Mouse (Mus musculus) embryonic facial prominence, embryonic 10.5 days (tissue): Measurements from ENCODE around the gene Ncan. TPM values are rescaled to one million over a fixed set of nuclear protein-coding genes. Genes with fewer than 3 reads are reported as not detected.

ENCODE experiments used
- DNase-seq: peaks from one replicate; pipeline ENCODE4 v3.0.0-alpha.2; 2017; ENCODE audit warnings: low spot score
- H3K27ac ChIP-seq: fragments of 300-500 bp; sonication (generic); replicated peaks from 2 replicates; pipeline ENCODE4 v1.5.1; 2016; ENCODE audit warnings: mild to moderate bottlenecking
- H3K27me3 ChIP-seq: fragments of 300-500 bp; sonication (generic); replicated peaks from 2 replicates; pipeline ENCODE4 v1.6.1; 2016; ENCODE audit warnings: low read depth, mild to moderate bottlenecking; ENCODE audit not compliant: poor library complexity, severe bottlenecking
- H3K36me3 ChIP-seq: fragments of 300-500 bp; sonication (generic); replicated peaks from 2 replicates; pipeline ENCODE4 v1.6.1; 2016; ENCODE audit warnings: mild to moderate bottlenecking, moderate library complexity
- H3K4me1 ChIP-seq: fragments of 300-500 bp; sonication (generic); 2 replicates; pipeline ENCODE4 v1.6.1; 2016
- H3K4me3 ChIP-seq: fragments of 300-500 bp; sonication (generic); 2 replicates; pipeline ENCODE4 v1.5.1; 2016; ENCODE audit warnings: mild to moderate bottlenecking, moderate library complexity
- H3K9me3 ChIP-seq: fragments of 300-500 bp; sonication (generic); 2 replicates; pipeline ENCODE4 v1.6.1; 2016; ENCODE audit warnings: mild to moderate bottlenecking
- WGBS: fragments of 180-500 bp; shearing (Covaris S2); methylation state at CpG from one replicate; pipeline ENCODE4 v1.1.7; 2016; 5-methylcytosine and 5-hydroxymethylcytosine counted together
- polyA plus RNA-seq: library from polyadenylated mRNA; unstranded; fragments of >200 nt; fragmentation: Nextera tagmentation; extraction: Ambion mirVana; gene quantifications from 2 replicates; pipeline ENCODE4 v1.2.1, GENCODE M21; 2016

The Ncan gene
- polyA plus RNA-seq = 6.2 and 6.8 TPM in 2 replicates

DNA sequence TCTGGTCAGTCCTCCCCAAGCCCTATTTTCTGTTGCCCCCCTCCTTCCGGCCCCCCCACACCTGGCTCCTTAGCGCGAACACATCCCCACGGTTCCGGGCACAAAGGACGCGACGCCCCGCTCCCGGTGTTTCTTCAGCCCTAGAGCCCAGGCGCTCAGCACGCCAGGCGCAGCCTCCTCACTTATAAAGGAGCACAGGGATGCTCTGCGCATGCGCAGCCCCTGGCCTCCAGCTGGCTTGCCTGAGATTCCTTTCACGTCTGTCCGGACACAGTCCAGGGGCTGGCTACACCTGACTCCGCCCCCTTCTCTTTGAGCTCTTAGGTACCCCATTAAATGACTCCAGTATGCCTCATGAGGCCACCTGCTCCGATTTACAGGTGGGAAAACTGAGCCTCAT, at the start of gene Ncan:
Gene Ncan, minus strand, starts transcription at position 207 of the 400 bp plus-strand sequence.
- Histone ChIP-seq H3K9me3 (no peaks in the 10 kb centered on the region), H3K4me3 (peak within 1 kb of the TSS; percentile 55), H3K4me1 (peaks cover 24% of the 10 kb centered on the region), H3K36me3 (no peaks in the 10 kb centered on the region), H3K27ac (peak within 1 kb of the TSS; percentile 72), H3K27me3 (peaks cover 59% of the 10 kb centered on the region)
- WGBS = 2% methylated on average over 19 of the region's 19 CpGs
- peak; percentile 89 for DNase-seq

- H3K4me1 ChIP-seq = peaks cover 46% of the 10 kb centered on the region
- WGBS = 79% methylated on average over 3 of the region's 3 CpGs
- 0 out of 2 replicates have a peak, but pooled peaks cover 11% of the 10 kb centered on the region for H3K36me3 ChIP-seq
- H3K4me3 ChIP-seq = no peak overlapping the region
- no peak overlapping the region for H3K27ac ChIP-seq
- H3K9me3 ChIP-seq = no peaks in the 10 kb centered on the region
- no peak for DNase-seq
- H3K27me3 ChIP-seq = peaks cover 30% of the 10 kb centered on the region
These were observed 49.4 kb upstream of the Ncan start for GRCm38 (mm10) chr8:70170116-70170515.

- no peaks in the 10 kb centered on the region for H3K36me3 ChIP-seq
- DNase-seq = peak; percentile 91
- no peak overlapping the region for H3K27ac ChIP-seq
- 3% methylated on average over 21 of the region's 21 CpGs for WGBS
- peaks cover 26% of the 10 kb centered on the region for H3K4me1 ChIP-seq
- H3K4me3 ChIP-seq = peak overlapping the region; percentile 45
- H3K9me3 ChIP-seq = no peaks in the 10 kb centered on the region
- H3K27me3 ChIP-seq = peaks cover 46% of the 10 kb centered on the region
These were observed 45.9 kb upstream of the Ncan start for GRCm38 (mm10) chr8:70166504-70167110.

GRCm38 (mm10) chr8:70163316-70163715, 42.6 kb upstream of the Ncan start:
- no peaks in the 10 kb centered on the region for H3K9me3 ChIP-seq
- peaks cover 57% of the 10 kb centered on the region for H3K27me3 ChIP-seq
- 84% methylated on average over 3 of the region's 3 CpGs for WGBS
- DNase-seq = no peak
- no peak overlapping the region for H3K27ac ChIP-seq
- H3K4me3 ChIP-seq = no peak overlapping the region
- H3K36me3 ChIP-seq = no peaks in the 10 kb centered on the region
- H3K4me1 ChIP-seq = peaks cover 38% of the 10 kb centered on the region

DNA sequence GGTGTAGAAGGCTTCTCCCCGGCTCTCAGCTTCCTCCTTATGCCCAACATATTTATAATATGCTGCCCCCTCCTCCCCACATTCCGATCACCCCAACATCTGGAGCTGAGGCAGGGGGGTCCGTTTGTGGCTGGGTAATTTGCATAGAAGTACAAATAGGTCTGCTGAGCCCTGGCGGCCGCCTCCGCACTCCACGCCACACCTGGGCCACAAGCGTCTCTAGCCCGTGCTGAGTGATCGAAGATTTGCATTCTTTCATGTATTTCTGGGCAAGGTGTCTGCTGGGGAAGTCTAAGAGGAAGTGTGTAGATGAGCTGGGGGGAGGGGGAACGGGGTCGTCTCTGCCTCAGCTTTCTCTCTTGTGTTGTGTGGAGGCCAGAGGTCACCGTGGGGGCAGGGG, 39.3 kb upstream of the Ncan start:
- Histone ChIP-seq H3K36me3 (no peaks in the 10 kb centered on the region), H3K4me3 (no peak overlapping the region), H3K27me3 (peaks cover 47% of the 10 kb centered on the region), H3K4me1 (peaks cover 27% of the 10 kb centered on the region), H3K27ac (no peak overlapping the region), H3K9me3 (no peaks in the 10 kb centered on the region)
- 63% methylated on average over 13 of the region's 13 CpGs for WGBS
- no peak for DNase-seq

- H3K27ac ChIP-seq = no peak overlapping the region
- no peaks in the 10 kb centered on the region for H3K9me3 ChIP-seq
- H3K27me3 ChIP-seq = peaks cover 46% of the 10 kb centered on the region
- peaks cover 26% of the 10 kb centered on the region for H3K4me1 ChIP-seq
- H3K36me3 ChIP-seq = no peaks in the 10 kb centered on the region
- no peak for DNase-seq
- 0 out of 2 replicates have a peak overlapping the region, but pooled peaks have one; percentile 63 for H3K4me3 ChIP-seq
- WGBS = 88% methylated on average over 4 of the region's 4 CpGs
These were observed 38.5 kb upstream of the Ncan start for GRCm38 (mm10) chr8:70159211-70159610.

DNA sequence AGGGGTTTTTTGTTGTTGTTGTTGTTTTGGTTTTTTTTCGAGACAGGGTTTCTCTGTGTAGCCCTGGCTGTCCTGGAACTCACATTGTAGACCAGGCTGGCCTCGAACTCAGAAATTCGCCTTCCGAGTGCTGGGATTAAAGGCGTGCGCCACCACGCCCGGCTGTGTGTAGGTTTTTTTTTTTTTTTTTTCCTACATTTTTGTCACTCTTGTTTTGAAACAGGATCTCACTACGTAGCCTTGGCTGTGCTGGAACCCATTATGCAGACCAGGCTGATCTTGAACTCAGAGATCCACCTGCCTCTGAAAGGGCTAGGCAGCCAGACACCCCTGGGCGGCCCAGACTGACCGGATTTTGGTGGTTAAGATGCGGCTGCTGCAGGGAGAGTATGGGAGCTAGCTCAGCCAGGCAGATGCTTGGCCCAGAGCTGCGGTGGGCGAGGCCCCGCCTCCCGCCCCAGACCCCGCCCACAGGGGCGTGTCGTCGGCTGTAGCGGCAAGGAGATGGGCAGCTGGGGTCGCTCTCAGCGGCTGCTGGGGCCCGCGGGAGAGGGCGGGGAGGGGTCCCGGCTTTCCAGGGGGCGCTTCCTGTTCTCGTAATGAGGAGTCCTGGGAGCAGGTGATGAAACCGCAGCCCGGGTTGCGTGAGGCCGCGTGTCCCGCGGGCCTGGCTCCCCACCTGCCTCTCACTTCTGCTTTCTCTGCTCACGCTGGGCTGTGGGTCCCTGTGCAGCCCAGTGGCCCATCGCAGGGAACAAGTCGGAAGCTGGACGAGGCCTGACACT, 37.6 kb upstream of the Ncan start:
- peaks cover 26% of the 10 kb centered on the region for H3K4me1 ChIP-seq
- no peaks in the 10 kb centered on the region for H3K36me3 ChIP-seq
- 14% methylated on average over 40 of the region's 40 CpGs for WGBS
- H3K4me3 ChIP-seq = peak overlapping the region; percentile 63
- no peaks in the 10 kb centered on the region for H3K9me3 ChIP-seq
- peak; percentile 90 for DNase-seq
- H3K27me3 ChIP-seq = peaks cover 44% of the 10 kb centered on the region
- H3K27ac ChIP-seq = peak overlapping the region; percentile 79

DNA sequence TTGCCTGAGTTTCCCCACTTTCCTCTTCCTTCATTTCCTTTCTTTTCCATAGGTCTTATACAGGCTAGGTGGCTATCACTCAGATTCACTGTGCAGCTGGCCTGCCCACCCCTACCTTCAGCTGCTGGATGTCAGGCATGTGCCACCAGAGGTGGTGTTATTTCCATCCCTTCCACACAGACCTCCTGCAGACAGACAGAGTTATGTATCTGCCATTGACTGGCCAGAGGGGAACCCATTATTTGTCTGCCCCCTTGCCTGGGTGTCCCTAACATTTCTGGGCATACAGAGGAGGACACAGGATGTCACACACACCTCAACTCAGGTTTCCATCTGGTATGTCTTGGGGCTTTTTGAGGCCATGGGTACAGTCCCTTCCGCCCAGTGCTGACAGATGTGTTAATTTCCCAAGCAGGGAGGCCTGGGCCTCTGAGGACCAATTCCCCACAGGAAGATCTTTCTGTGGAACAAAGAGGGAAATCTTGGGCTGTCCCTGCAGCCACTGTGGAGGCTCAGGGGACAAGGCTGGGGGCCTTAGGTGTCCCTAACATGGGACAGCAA, 36.6 kb upstream of the Ncan start:
- Histone ChIP-seq H3K36me3 (no peaks in the 10 kb centered on the region), H3K4me1 (peaks cover 33% of the 10 kb centered on the region), H3K4me3 (no peak overlapping the region), H3K27ac (no peak overlapping the region), H3K9me3 (no peaks in the 10 kb centered on the region), H3K27me3 (peaks cover 47% of the 10 kb centered on the region)
- WGBS = 89% methylated on average over 1 of the region's 1 CpGs
- no peak for DNase-seq

- 14% methylated on average over 22 of the region's 22 CpGs for WGBS
- H3K36me3 ChIP-seq = no peaks in the 10 kb centered on the region; the same call in 1 of the 2 replicates
- peak; percentile 88 for DNase-seq
- peaks cover 49% of the 10 kb centered on the region for H3K27me3 ChIP-seq
- H3K27ac ChIP-seq = no peak overlapping the region
- H3K4me3 ChIP-seq = peak overlapping the region; percentile 41
- no peaks in the 10 kb centered on the region for H3K9me3 ChIP-seq
- peaks cover 23% of the 10 kb centered on the region for H3K4me1 ChIP-seq
These were observed 32.0 kb upstream of the Ncan start for GRCm38 (mm10) chr8:70152537-70153257.

DNA sequence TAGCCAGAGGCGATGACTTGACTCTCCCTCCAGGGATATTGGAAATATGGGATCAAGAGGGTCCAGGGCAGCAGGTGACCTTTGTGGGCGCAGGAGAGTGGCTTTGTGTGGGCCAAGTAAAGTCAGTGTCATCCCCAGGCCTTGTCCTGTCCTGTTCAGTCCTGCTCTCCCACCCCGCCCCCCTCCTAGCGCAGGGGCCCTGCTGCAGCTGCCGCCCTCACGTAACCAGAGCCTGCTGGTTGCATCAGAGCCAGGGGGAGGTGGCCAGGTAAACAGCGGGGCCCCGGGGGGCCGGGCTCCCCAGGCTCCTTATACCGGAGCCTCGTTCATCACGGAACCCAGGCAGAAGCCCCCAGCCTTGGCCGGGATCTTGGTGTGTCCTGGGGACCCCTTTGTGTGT, 29.5 kb upstream of the Ncan start:
- Histone ChIP-seq H3K4me3 (0 out of 2 replicates have a peak overlapping the region, but pooled peaks have one; percentile 21), H3K36me3 (peaks cover 23% of the 10 kb centered on the region), H3K9me3 (no peaks in the 10 kb centered on the region), H3K27ac (peak overlapping the region; percentile 52; the same call in 1 of the 2 replicates), H3K4me1 (peaks cover 19% of the 10 kb centered on the region), H3K27me3 (peaks cover 33% of the 10 kb centered on the region)
- WGBS = 12% methylated on average over 13 of the region's 13 CpGs
- DNase-seq = peak; percentile 62

DNA sequence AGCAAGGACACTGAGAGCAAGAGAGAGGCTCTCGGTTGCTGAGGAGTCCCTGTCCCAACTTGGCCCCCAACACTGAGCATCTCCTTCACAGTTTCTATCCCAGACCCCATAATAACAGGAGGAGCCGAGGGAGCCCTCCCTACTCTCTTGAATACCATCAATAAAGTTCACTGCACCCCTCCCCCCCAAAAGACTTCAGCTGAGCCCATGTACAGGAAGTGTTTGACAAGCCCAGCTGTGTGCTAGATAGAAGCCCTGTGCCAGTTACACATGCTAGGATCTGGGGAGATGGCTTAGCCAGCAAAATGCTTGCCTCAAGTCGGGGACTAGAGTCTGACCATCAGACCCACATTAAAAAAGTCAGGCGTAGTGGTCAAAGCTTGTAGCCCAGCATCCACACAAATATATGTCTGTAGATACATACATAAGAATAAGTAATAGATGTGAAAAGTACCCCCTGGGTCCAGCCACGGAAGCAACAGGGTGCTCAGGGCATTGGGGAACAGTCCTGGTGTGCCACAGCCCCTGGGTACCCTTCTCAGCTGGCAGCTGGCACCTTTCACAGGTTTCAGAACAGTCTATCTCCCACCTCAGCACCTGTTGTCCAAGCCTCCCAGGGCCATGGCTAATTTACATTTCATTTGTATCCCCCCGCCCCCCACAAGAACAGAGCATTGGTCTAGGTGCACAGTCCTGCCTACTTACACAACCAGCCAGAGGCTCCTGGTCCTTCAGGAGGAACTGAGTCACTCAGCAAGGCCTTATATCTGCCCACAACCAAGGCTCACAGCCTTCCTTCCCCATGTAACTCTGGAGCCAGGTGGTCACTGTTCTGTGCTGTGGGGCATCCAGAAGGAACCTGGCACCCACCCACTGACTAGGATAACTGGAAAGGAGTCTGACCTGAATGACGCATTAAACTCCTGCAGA, 27.3 kb upstream of the Ncan start:
- peaks cover 18% of the 10 kb centered on the region for H3K4me1 ChIP-seq
- no peak for DNase-seq
- 88% methylated on average over 7 of the region's 7 CpGs for WGBS
- no peak overlapping the region for H3K4me3 ChIP-seq
- no peaks in the 10 kb centered on the region for H3K9me3 ChIP-seq
- H3K27ac ChIP-seq = no peak overlapping the region
- peaks cover 17% of the 10 kb centered on the region for H3K27me3 ChIP-seq
- peaks cover 45% of the 10 kb centered on the region for H3K36me3 ChIP-seq
